Mouse (Mus musculus) fat pad, adult 2 months (tissue): ENCODE results near the gene Paxbp1.

Source experiments
- DNase-seq: peaks from one replicate; pipeline ENCODE4 v3.0.0-alpha.2; 2011; ENCODE audit warnings: low read depth, low spot score; ENCODE audit errors: extremely low read depth

Paxbp1 gene

DNA sequence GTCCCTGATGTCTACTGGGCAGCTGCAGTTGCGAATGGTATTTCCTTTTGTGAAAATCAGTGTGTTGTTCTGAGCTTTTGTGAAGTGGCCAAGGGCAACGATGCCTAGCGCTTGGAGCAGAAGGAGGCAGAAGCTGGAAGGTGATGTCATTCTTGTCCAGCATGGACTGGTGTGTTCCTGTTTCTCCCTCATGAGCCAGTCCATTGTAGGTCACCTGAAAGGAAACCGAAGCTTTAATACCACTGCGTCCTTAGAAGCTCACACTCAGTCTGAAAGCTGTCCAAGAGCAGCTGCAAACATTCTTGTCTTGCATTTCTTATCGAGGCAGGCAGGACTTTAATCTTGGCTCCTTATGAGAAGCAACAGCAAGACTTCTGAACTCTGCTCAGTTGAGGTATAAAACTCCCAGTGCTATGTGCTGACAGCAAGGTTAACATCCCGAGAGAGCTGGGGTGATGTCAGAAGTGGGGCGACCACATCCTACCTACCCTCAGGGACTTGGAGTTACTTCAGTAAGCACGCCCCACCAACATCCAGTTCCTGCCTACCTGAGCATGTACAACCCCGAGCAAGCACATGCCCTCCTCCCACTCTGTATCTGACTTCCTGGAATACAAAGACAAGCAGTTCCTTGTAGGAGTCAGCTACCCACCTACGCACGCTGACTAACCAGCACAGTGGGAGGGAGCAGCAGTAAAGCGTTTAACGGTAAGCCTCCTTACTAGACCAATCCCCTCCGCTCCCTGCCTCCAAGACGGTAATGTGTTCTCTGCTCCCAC lies 11.9 kb upstream of the Paxbp1 start:
- DNase-seq, result peak; percentile 82

DNA sequence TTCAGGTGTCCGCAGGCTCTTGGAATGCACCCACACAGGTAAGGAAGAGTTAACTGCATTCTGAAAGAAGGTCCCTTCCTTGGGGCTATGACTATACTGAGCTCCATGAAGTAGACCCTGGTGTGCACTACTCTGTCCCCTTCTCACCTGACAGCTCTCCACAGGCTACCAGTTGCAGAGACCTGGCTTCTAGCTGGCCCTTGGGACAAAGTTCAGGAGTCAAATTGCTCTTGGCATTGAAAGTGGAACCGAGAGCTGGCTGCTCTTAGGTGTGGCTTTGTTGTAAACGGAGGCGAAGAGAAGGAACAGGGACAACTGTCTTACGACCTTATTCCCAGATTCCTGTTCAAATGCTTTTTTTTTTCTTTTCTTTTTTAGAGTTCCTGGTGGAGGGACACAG lies 10.8 kb upstream of the Paxbp1 start:
- DNase-seq, result no peak

GRCm38 (mm10) chr16:91053599-91053998 lies 9.3 kb upstream of the Paxbp1 start:
- DNase-seq, result no peak

DNA sequence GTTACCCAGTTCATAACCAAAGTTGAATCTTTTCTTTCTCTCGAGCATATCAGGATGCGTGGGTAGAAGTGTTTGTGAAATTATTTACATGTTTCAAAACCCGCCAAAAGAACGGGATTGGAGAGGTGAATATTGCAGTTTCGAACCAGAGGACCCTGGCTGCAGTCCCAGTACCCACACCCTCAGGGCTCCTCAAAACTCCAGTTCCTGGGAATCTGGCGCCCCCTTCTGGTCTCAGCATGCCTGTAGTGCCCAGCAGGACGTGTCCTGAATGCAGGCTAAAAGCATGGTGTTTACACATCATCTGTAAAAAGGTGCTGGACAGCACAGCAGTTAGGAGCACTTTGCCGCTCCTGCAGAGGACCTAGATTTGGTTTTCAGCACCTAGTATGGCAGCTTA lies 1.2 kb upstream of the Paxbp1 start:
- DNase-seq, result no peak

GRCm38 (mm10) chr16:91043461-91044248 lies 688 bp downstream of the Paxbp1 start:
- DNase-seq, result no peak

DNA sequence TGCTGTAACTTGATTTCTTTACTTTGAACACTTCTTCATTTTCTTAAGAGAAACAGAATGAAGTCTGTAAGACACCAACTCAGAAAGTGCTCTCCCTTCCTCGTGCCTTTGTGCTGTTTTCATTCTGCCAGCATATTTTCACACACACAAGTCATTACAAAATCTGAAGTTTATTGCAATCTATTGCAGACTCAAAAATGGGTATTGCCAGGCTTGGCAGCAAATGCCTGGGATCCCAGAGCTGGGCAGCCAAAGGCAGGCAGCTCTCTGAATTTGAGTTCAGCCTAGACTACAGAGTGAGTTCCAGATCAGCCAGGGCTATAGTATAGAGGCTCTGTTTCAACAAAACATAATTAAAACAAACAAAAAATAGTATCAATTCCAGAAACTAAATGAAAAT lies 1.7 kb downstream of the Paxbp1 start:
- no peak for DNase-seq

- DNase-seq, result no peak
These were observed 8.5 kb downstream of the Paxbp1 start for GRCm38 (mm10) chr16:91035866-91036265.

DNA sequence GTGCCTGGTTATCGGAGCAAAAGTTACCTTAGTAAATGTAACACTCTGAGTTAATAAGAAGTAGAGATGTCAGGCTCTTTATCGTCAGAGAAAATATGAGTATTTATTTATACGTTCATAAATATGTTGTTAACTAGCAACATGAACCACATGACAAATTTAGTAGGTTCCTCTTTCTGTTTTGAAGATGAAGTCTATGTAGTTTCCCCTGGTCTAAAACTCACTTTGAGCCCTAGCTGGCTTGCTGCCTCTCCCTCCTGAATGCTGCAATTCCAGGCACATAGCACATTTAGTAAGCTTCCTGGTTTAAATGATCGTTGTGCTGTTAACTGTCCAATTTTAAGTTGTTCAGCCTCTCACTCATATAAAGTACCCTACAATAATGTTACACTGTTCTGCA lies 13.6 kb downstream of the Paxbp1 start:
- no peak for DNase-seq

GRCm38 (mm10) chr16:91029901-91030300 lies 14.4 kb downstream of the Paxbp1 start:
- DNase-seq, result no peak

GRCm38 (mm10) chr16:91029161-91029743 lies 15.1 kb downstream of the Paxbp1 start:
- DNase-seq, result no peak

DNA sequence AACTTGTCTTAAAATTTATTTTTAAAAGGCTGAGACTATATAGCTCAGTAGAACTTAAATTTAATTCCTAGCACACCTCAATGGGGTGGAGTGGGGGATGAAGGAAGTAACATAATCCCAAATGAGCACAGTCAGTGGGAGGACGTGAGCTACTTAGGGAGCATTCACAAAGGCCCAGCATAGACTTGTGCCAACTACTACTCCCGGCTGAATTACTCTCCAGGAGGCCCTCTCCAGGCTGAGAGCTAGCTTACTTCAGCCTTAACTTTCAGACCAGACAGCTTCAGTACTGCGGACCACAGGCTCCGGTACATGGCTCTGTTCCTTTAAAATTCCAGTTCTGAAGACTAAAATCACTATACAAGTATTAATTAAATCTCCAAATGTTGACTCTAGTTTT lies 18.1 kb downstream of the Paxbp1 start:
- DNase-seq, result no peak

GRCm38 (mm10) chr16:91023384-91023783 lies 21.0 kb downstream of the Paxbp1 start:
- DNase-seq, result no peak

- no peak for DNase-seq
These were observed 23.4 kb downstream of the Paxbp1 start for GRCm38 (mm10) chr16:91020842-91021483.

DNA sequence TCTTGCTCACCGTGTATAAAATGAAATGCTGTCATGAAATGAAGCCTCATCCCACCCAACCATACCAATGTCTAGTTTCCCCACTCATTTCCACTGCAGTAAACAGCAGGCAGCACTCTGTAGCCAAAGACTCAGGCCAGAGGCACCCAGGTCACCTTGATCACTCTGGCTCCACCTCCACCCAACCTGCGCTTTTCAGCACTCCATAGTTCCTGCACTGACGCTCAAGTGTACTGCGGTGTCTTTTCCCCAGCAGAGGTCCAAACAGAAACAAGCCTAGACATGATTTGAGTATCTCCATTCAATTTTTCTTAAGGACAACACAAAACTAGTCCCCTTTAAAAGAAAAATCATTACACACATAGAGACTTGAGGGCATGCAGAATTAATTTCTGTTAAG lies 24.9 kb downstream of the Paxbp1 start:
- DNase-seq, result no peak

DNA sequence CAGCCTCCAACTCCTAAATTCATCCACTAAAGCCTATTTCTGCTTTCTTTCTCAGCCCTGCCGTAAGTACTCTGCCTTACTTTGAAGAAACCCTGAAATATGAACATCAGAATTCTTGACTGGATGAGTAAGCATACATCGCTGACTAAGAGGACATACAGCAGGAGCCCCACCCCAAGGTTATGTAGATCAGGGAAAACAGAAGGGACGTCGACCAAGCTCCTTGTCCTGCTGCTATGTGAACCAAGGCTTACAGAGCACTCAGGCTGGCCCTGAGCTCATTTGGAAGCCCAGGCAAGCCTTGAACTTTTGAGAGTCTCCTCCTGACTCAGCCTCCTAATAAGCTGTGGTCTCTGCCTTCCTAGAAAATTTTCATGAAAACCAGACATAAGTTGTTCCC lies 28.6 kb downstream of the Paxbp1 start:
- DNase-seq, result no peak

- no peak for DNase-seq
These were observed 32.5 kb downstream of the Paxbp1 start for GRCm38 (mm10) chr16:91011847-91012246.

- no peak for DNase-seq
These were observed 33.2 kb downstream of the Paxbp1 start, which contains the start of gene Synj1 for GRCm38 (mm10) chr16:91011021-91011683. Gene Synj1 (minus strand): TSS chr16:91011308.

DNA sequence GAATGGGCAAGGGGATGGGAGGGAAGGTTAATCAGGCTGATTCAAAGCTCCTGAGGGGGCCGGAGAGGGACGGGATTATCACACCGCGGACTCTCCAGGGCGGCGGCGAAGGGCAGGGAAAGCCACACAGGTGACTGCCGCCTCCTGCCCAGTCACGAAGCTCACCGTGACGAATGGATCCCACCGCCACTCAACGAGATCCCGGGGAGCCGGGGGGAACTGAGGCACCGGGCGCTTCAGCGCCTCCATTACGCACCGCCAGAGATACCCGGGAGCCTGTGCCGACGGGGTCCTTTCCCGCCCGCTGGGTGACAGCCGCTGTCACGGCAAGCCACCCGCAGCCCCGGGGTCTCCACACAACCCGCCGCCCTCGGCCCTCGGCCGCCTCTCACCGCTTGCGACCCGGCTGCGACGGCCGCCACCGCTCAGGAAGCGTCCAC lies 33.7 kb downstream of the Paxbp1 start:
- no peak for DNase-seq

DNA sequence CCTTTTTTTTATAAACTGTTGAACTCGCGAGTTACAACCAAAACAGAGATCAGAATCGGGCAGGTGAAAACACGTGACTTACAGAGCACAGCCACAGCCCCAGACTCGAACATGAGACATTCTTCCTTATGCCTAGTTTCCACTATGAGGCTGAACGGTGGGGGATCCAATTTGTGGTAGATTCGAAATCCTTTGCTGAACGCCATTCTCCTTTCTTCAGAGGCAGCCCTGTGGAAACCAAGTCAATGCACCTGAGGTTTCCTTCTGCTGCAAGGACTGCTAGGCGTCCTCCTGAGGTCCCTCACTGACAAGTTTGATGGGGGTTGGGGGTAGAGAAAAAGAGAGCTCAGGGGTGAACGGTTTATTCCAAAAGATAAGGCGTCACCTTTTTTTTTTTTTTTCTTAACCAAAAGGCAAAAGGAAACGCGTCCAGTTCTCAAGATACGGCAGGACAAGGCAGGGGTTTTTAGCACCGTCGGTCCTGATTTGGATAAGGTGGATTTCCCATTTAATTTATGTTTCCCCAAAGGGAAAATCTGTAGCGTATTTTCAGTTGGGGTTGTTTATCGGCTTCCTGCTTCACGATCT lies 34.3 kb downstream of the Paxbp1 start:
- DNase-seq, result no peak

- DNase-seq, result no peak
These were observed 39.3 kb downstream of the Paxbp1 start for GRCm38 (mm10) chr16:91004915-91005538.
